Mouse (Mus musculus): ENCODE data around the gene Draxin.

DNA sequence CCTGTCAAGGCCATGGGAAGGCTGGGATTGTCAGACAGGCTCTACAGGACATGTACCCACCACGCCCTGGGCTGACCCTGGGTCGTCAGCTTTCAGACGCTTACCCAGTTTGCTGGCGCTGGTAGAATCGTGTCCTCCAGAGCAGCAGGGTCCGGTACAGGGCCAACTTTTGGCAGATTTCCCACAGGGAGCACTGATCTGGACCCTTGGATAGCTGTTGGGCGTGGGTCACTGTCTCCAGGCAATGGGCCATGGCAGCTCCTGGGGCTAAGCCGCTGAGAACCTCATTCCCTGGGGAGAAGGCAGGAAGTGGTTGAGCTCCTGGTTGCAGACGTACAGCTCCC lies 64.1 kb downstream of the Draxin start:
- TF ChIP-seq CTCF (IDR thresholded peaks at IDR 0.05; ENCODE audit: extremely low read depth, insufficient read length, insufficient replicate concordance, low read depth, low read length) = no peak
- no peak for TF ChIP-seq POLR2A (IDR thresholded peaks at IDR 0.05; ENCODE audit: low read depth, low read length)

All from small intestine, adult 2 months (tissue).